Mouse (Mus musculus): Measurements from ENCODE around the gene Smyd2. TPM values are rescaled to one million over a fixed set of nuclear protein-coding genes. Genes with fewer than 3 reads are reported as not detected.

Smyd2 gene
- polyA plus RNA-seq (2016; fragmentation: Nextera tagmentation; extraction: Ambion mirVana) = 83.1 and 88.7 TPM in 2 replicates

DNA sequence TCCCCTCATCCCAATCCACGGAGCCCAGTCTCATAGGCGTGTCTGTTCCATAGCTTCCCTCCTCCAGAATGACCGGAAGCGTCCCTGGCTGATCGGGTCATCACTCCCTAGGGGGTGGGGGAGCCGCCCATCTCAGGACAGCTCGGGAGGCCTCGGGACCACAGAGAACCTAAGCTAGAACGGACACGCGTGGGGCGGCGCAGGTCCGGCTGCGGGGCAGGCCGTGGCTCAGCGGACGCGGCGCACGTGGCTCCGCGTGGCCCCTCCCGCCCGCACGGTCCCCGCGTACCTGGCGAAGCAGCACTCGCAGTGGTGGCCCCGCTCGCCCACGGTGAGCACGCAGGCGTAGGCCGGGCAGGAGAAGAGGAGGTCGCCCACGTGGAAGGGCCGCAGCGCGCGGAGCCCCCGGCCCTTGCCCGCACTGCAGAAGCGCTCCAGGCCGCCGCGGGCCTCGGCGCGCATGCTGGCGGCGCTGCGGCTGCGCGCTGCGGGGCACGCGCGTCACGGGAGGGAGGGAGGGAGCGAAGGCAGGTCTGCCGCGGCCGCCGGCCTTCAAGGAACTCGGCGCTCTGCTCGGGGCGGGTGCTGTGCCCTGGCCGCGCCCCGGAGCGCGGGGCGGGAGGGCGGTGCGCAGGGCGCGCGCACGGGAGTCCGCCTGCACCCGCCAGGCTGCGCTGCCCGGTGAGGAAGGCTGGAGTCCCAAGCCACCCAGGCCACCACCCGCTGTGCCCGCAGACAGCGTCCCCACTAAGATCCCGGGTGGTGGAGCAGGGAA is at the start of gene Smyd2:
Smyd2 (minus strand) TSS at position 546 of the 775 bp plus-strand sequence.
- no peaks in the 10 kb centered on the region for H3K9me3 ChIP-seq
- peak within 1 kb of the TSS; percentile 89 for H3K9ac ChIP-seq
- ATAC-seq (ENCODE audit: insufficient number of reproducible peaks, insufficient read depth, low FRiP score, low TSS enrichment) = peak; percentile 77
- H3K4me2 ChIP-seq (replicated peaks) = peak within 1 kb of the TSS; percentile 96
- H3K27ac ChIP-seq = peak within 1 kb of the TSS; percentile 76
- no peaks in the 10 kb centered on the region for H3K36me3 ChIP-seq
- peaks cover 33% of the 10 kb centered on the region for H3K4me1 ChIP-seq
- H3K4me3 ChIP-seq = peak within 1 kb of the TSS; percentile 79
- peaks cover 5% of the 10 kb centered on the region; the same call in 1 of the 2 replicates for H3K27me3 ChIP-seq
- WGBS = under 1% methylated on average over 78 of the region's 90 CpGs

DNA sequence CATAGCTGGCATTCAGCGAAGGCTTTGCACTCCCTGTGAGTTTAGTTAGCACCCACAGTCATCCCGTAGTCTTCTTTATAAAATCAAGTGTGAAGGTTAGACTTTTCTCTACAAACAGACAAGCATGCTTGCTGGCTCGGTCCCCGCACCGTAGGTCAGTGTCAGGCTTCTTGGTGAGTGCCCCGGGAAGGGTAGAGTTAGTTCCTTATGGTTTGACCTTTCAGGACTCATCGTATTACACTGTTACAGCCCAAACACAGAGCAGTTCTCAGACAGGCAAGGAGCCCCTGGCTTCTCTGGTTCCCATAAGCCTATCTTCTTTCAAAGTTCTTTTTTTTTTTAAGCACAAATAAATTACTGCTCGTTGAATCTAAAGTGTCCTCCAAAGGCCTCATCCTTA is 48.2 kb upstream of the Smyd2 start:
- no peak for ATAC-seq (ENCODE audit: insufficient number of reproducible peaks, insufficient read depth, low FRiP score, low TSS enrichment)
- Histone ChIP-seq H3K36me3 (no peaks in the 10 kb centered on the region), H3K4me3 (no peak overlapping the region), H3K27me3 (no peaks in the 10 kb centered on the region), H3K27ac (no peak overlapping the region), H3K9me3 (no peaks in the 10 kb centered on the region), H3K9ac (no peak overlapping the region), H3K4me2 (replicated peaks) (no peak overlapping the region), H3K4me1 (peaks cover 3% of the 10 kb centered on the region; the same call in 1 of the 2 replicates)
- WGBS = 71% methylated on average over 8 of the region's 8 CpGs

DNA sequence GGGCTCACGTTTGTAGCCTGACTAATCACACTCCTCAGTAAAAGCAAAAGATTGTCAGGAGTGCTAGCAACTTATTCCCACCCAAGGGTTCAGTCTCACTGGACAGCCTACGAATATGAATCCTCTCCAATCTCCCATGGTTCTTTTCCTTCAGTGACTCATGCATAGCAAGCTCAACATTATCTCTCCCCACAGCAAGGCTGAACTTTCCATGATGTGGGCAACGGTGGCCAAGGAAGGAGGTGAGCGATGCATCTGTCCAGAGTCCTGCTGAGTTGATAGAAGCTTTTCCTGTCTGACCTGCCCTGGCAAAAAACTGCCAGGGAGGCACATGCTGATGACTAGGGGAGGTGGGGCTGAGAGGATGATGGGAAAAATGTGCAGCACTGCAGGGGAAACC is 45.9 kb upstream of the Smyd2 start:
- Histone ChIP-seq H3K9ac (no peak overlapping the region), H3K27ac (no peak overlapping the region), H3K4me3 (no peak overlapping the region), H3K36me3 (no peaks in the 10 kb centered on the region), H3K27me3 (no peaks in the 10 kb centered on the region), H3K9me3 (no peaks in the 10 kb centered on the region), H3K4me1 (peaks cover 3% of the 10 kb centered on the region; the same call in 1 of the 2 replicates), H3K4me2 (replicated peaks) (no peak overlapping the region)
- no peak for ATAC-seq (ENCODE audit: insufficient number of reproducible peaks, insufficient read depth, low FRiP score, low TSS enrichment)
- WGBS = 80% methylated on average over 4 of the region's 4 CpGs

DNA sequence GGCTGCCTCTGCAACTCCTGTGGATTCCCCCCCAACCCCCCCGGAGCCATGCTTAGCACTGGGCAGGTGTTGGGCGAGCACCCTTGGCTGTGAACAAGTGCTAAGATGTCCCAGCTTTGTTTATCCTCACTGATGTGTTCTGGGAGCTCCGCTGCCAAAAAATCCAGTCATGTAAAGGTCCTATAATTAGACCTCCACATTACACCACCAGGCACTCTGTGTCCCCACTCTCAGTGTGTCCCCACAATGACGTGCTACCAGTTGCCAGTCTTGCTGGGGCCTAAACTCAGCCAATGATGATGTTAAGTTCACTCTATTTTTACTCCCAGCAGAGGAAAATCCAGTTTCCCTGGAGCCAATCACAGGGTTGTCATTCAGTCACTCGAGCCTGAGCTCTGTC is 38.3 kb upstream of the Smyd2 start:
- Histone ChIP-seq H3K4me1 (no peaks in the 10 kb centered on the region), H3K4me3 (no peak overlapping the region), H3K9ac (no peak overlapping the region), H3K27ac (no peak overlapping the region), H3K4me2 (replicated peaks) (no peak overlapping the region), H3K9me3 (no peaks in the 10 kb centered on the region), H3K27me3 (no peaks in the 10 kb centered on the region), H3K36me3 (no peaks in the 10 kb centered on the region)
- ATAC-seq (ENCODE audit: insufficient number of reproducible peaks, insufficient read depth, low FRiP score, low TSS enrichment) = no peak
- 73% methylated on average over 5 of the region's 5 CpGs for WGBS

DNA sequence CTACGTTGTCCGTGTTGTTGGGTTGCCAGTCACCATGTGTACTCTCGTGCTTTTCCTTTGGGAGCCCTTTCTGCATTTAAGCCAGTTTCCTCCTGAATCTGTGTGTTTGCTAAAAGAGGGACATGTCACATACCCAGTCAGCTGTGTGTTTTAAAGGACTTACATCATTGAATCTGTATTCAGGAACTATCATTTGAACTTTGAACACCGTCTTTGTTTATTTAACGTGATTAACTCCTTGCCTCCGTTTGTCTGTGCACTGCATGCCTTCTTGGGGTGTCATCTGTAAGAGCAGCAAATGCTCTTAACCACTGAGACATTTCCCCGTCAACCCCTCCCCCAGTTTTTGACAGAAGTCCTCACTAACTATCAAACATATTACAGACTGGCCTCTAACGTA is 37.6 kb upstream of the Smyd2 start:
- H3K9ac ChIP-seq = no peak overlapping the region
- no peak for ATAC-seq (ENCODE audit: insufficient number of reproducible peaks, insufficient read depth, low FRiP score, low TSS enrichment)
- no peak overlapping the region for H3K4me2 ChIP-seq (replicated peaks)
- no peak overlapping the region for H3K4me3 ChIP-seq
- H3K36me3 ChIP-seq = no peaks in the 10 kb centered on the region
- no peak overlapping the region for H3K27ac ChIP-seq
- no peaks in the 10 kb centered on the region for H3K9me3 ChIP-seq
- WGBS = 76% methylated on average over 8 of the region's 8 CpGs
- H3K27me3 ChIP-seq = no peaks in the 10 kb centered on the region
- H3K4me1 ChIP-seq = no peaks in the 10 kb centered on the region

DNA sequence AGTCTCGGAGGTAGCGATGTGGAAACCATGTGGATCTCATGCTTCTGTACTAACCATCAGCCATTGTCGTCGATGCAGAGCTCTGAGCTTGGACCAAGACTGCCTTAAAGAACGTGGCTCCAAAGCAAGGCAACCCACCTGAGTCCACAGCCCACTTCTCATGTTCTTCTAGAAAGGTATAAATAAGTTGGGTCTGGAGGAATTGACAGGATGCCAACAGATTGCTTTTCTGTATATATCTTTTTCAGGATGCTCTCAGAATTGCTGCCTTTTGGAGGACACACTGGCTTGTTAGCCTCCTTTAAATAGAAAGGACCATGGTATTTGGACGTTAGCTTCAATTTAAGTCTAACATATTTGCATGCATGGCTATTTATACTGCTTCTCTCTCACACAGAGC is 29.7 kb upstream of the Smyd2 start:
- Histone ChIP-seq H3K4me1 (no peaks in the 10 kb centered on the region), H3K9ac (no peak overlapping the region), H3K4me3 (no peak overlapping the region), H3K9me3 (no peaks in the 10 kb centered on the region), H3K36me3 (no peaks in the 10 kb centered on the region), H3K27ac (no peak overlapping the region), H3K4me2 (replicated peaks) (no peak overlapping the region), H3K27me3 (no peaks in the 10 kb centered on the region)
- no peak for ATAC-seq (ENCODE audit: insufficient number of reproducible peaks, insufficient read depth, low FRiP score, low TSS enrichment)
- WGBS = 77% methylated on average over 6 of the region's 6 CpGs

GRCm38 (mm10) chr1:189947411-189947810 is 25.2 kb upstream of the Smyd2 start:
- Histone ChIP-seq H3K4me3 (no peak overlapping the region), H3K27me3 (no peaks in the 10 kb centered on the region), H3K27ac (no peak overlapping the region), H3K4me1 (no peaks in the 10 kb centered on the region), H3K9me3 (no peaks in the 10 kb centered on the region), H3K4me2 (replicated peaks) (no peak overlapping the region), H3K9ac (no peak overlapping the region), H3K36me3 (no peaks in the 10 kb centered on the region)
- ATAC-seq (ENCODE audit: insufficient number of reproducible peaks, insufficient read depth, low FRiP score, low TSS enrichment) = no peak
- WGBS = 83% methylated on average over 8 of the region's 8 CpGs

GRCm38 (mm10) chr1:189946126-189946525 is 24.0 kb upstream of the Smyd2 start:
- H3K4me1 ChIP-seq = no peaks in the 10 kb centered on the region
- no peaks in the 10 kb centered on the region for H3K36me3 ChIP-seq
- H3K27me3 ChIP-seq = no peaks in the 10 kb centered on the region
- no peak overlapping the region for H3K4me2 ChIP-seq (replicated peaks)
- no peaks in the 10 kb centered on the region for H3K9me3 ChIP-seq
- no peak for ATAC-seq (ENCODE audit: insufficient number of reproducible peaks, insufficient read depth, low FRiP score, low TSS enrichment)
- 84% methylated on average over 8 of the region's 8 CpGs for WGBS
- H3K27ac ChIP-seq = no peak overlapping the region
- no peak overlapping the region for H3K9ac ChIP-seq
- no peak overlapping the region for H3K4me3 ChIP-seq

- no peak overlapping the region for H3K4me3 ChIP-seq
- no peaks in the 10 kb centered on the region for H3K9me3 ChIP-seq
- H3K4me2 ChIP-seq (replicated peaks) = no peak overlapping the region
- H3K9ac ChIP-seq = no peak overlapping the region
- H3K36me3 ChIP-seq = no peaks in the 10 kb centered on the region
- H3K27me3 ChIP-seq = no peaks in the 10 kb centered on the region
- H3K27ac ChIP-seq = no peak overlapping the region
- WGBS = 89% methylated on average over 5 of the region's 5 CpGs
- no peaks in the 10 kb centered on the region for H3K4me1 ChIP-seq
- ATAC-seq (ENCODE audit: insufficient number of reproducible peaks, insufficient read depth, low FRiP score, low TSS enrichment) = no peak
Measured at GRCm38 (mm10) chr1:189941786-189942185, 19.6 kb upstream of the Smyd2 start.

DNA sequence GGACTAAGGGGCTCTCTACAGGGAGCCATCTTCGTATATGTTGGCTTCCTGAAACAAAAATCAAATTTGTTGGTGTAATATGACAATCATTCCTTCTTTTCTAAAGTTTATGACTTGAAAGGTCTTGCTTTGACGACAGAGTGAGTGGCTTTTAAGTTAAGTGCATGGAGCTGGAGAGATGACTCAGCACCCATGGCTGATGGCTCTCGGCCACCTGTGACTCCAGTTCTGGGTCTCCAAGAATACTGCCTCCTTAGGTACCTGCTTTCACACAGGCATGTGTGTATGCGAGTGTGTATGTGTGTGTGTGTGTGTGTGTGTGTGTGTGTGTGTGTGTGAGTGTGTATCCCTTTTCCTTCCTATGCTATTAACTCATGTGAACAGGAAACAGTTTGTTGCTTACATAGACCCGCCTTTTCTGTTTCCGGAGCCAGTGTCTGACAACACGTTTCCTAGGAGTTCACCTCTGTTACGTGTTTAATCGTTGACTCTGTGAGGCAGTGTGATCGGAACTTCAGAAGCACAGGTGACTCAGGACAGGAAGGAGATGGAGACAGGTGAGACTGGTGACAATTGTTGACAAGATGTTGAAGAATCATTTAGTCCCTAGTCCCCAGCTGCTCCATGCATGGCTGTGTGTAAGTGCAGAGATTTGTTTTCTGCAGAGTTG is 14.4 kb upstream of the Smyd2 start:
- Histone ChIP-seq H3K36me3 (no peaks in the 10 kb centered on the region), H3K4me2 (replicated peaks) (no peak overlapping the region), H3K27me3 (no peaks in the 10 kb centered on the region), H3K4me1 (0 out of 2 replicates have a peak, but pooled peaks cover 4% of the 10 kb centered on the region), H3K4me3 (no peak overlapping the region), H3K27ac (no peak overlapping the region), H3K9ac (no peak overlapping the region), H3K9me3 (no peaks in the 10 kb centered on the region)
- ATAC-seq (ENCODE audit: insufficient number of reproducible peaks, insufficient read depth, low FRiP score, low TSS enrichment) = no peak
- WGBS = 77% methylated on average over 10 of the region's 10 CpGs

DNA sequence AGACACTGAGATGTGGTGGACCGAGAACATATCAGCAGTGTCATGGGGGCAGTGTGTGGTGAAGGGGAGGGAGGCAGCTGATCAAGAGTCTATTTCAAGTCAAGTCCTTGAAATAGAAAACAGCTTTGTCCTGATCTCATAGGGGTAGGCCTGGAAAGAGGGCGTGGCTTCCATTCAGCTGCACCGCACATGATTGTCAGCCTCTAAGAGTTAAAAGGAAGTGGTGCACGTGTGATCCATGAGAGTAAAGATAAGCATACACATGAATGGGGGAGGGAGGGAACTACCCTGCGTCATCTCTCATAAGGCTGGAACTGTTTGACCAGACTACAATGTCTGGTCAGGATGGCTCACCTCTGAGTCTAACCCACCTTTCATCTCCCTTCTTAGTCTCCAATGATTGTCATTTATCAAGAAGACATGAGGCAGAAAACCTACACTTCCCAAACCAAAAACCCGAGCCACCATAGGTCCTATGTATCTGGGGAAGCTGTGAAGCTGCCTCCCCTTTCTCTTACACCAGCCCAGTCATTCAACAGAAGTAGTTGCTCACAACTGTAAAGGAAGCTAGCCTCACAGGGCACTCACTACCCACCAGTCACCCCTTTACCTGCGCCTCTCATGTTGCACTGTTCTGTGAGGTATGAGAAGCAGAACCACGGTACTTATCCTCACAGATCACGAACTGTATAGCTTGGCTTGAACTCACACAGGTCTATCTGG is 11.5 kb upstream of the Smyd2 start:
- H3K27ac ChIP-seq = no peak overlapping the region
- ATAC-seq (ENCODE audit: insufficient number of reproducible peaks, insufficient read depth, low FRiP score, low TSS enrichment) = no peak
- no peak overlapping the region for H3K9ac ChIP-seq
- no peak overlapping the region for H3K4me3 ChIP-seq
- no peaks in the 10 kb centered on the region for H3K9me3 ChIP-seq
- H3K4me1 ChIP-seq = 0 out of 2 replicates have a peak, but pooled peaks cover 4% of the 10 kb centered on the region
- 65% methylated on average over 9 of the region's 9 CpGs for whole genome bisulfite sequencing
- H3K27me3 ChIP-seq = no peaks in the 10 kb centered on the region
- no peaks in the 10 kb centered on the region for H3K36me3 ChIP-seq
- H3K4me2 ChIP-seq (replicated peaks) = no peak overlapping the region

Data from embryonic facial prominence, embryonic 12.5 days (tissue).